Mouse (Mus musculus) megakaryocyte, embryonic 14.5 days (primary cell): ENCODE measurements at regions not wholly inside any gene's neighbourhood (a gene's known extent, or its start where the extent isn't known, plus 50 kb on each side); places are given as distances from the start of the nearest gene placed in this dataset.

Source experiments
- H3K27me3 ChIP-seq: replicated peaks from 2 replicates; pipeline ENCODE3; 2012; ENCODE audit warnings: inconsistent platforms
- H3K36me3 ChIP-seq: replicated peaks from 2 replicates; pipeline ENCODE3; 2012; ENCODE audit warnings: low read length, inconsistent platforms, mixed read lengths
- H3K4me1 ChIP-seq: 2 replicates; pipeline ENCODE4 v1.6.1; 2012; ENCODE audit warnings: inconsistent platforms
- H3K4me3 ChIP-seq: replicated peaks from 2 replicates; pipeline ENCODE3; 2012; ENCODE audit warnings: moderate library complexity, mild to moderate bottlenecking, inconsistent platforms
- H3K9me3 ChIP-seq: 2 replicates; pipeline ENCODE4 v1.6.1; 2012; ENCODE audit warnings: inconsistent platforms
- FLI1 ChIP-seq: IDR thresholded peaks from 2 replicates; pipeline ENCODE4 v1.6.1; 2012; ENCODE audit warnings: low read length, inconsistent platforms, mixed read lengths
- GATA1 ChIP-seq: IDR thresholded peaks from 3 replicates; pipeline ENCODE4 v1.6.1; 2012; ENCODE audit warnings: mixed read lengths, low read length, inconsistent platforms, borderline replicate concordance

GRCm38 (mm10) chr3:39357012-39357411, 470.3 kb downstream of the Fat4 start:
- Histone ChIP-seq H3K27me3 (no peaks in the 10 kb centered on the region), H3K36me3 (no peaks in the 10 kb centered on the region), H3K4me1 (no peaks in the 10 kb centered on the region), H3K9me3 (no peaks in the 10 kb centered on the region), H3K4me3 (no peak overlapping the region)
- TF ChIP-seq GATA1 (no peak), FLI1 (no peak)

DNA sequence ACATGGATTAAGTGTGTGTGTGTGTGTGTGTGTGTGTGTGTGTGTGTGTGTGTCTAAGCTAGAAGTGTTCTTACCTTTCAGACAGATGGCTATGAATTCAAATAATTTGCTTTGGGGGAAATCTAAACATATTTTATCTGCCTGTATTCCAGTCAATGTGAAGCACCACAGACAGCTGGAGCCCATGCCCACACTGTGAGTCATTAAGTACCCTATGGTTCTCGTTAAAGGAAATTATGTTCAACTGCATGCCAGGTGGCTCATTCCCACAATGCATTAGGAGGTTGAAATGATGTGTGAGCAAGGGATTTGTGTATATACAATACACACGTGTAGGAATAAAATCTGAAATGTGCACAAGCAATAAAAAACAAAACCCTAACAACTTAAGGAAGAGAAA, 473.5 kb downstream of the Fat4 start:
- H3K36me3 ChIP-seq, result no peaks in the 10 kb centered on the region
- H3K27me3 ChIP-seq, result no peaks in the 10 kb centered on the region
- TF ChIP-seq FLI1 (no peak), GATA1 (no peak)
- H3K4me3 ChIP-seq, result no peak overlapping the region
- H3K9me3 ChIP-seq, result no peaks in the 10 kb centered on the region
- no peaks in the 10 kb centered on the region for H3K4me1 ChIP-seq

DNA sequence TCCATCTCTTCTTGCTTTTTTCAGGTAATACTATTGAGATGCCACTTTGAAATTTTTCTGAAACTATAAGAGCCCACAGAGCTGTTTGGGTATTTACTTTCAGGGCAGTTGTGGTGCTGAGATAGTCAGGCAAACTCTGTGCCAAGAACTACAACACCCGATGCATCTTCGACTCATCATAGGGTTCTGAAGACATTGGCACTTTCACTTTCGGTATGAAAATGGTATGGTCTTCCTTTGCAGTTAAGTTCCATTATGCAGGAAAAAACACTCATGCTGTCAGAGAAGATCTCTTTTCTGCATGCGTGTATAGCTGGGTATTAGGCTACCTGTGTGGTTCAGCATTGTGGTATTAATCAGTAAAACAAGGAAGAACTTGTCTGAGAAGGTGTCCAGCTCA, 484.2 kb downstream of the Fat4 start:
- Histone ChIP-seq H3K27me3 (no peaks in the 10 kb centered on the region), H3K9me3 (no peaks in the 10 kb centered on the region), H3K36me3 (no peaks in the 10 kb centered on the region), H3K4me3 (no peak overlapping the region), H3K4me1 (no peaks in the 10 kb centered on the region)
- TF ChIP-seq FLI1 (no peak), GATA1 (no peak)

GRCm38 (mm10) chr3:39372426-39372950, 485.7 kb downstream of the Fat4 start:
- Histone ChIP-seq H3K36me3 (no peaks in the 10 kb centered on the region), H3K4me1 (no peaks in the 10 kb centered on the region), H3K27me3 (no peaks in the 10 kb centered on the region), H3K9me3 (no peaks in the 10 kb centered on the region), H3K4me3 (no peak overlapping the region)
- no peak for TF ChIP-seq GATA1
- no peak for TF ChIP-seq FLI1

GRCm38 (mm10) chr3:39375465-39375864, 488.7 kb downstream of the Fat4 start:
- H3K4me3 ChIP-seq, result no peak overlapping the region
- no peaks in the 10 kb centered on the region for H3K36me3 ChIP-seq
- TF ChIP-seq FLI1, result no peak
- TF ChIP-seq GATA1, result no peak
- no peaks in the 10 kb centered on the region for H3K27me3 ChIP-seq
- no peaks in the 10 kb centered on the region for H3K9me3 ChIP-seq
- H3K4me1 ChIP-seq, result no peaks in the 10 kb centered on the region

DNA sequence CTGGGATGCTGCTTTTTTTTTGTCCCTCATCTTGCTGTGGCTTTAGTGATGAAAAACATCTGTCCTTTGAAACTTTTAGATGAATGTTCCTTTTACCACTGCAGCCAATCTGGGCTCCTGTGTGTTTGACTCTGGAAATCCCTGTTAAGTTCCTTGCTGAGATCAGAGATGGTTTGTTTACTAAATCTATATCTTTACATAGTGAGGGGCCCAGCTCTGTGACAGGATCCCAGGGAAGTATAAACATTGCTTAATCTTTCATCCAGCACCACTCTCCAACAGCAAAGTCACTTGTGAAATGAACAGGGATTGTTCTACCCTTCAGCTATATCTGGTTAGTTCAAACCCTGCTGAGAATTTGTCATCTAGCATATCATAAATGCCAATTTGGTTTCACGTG, 501.8 kb downstream of the Fat4 start:
- H3K27me3 ChIP-seq, result no peaks in the 10 kb centered on the region
- TF ChIP-seq GATA1 (no peak), FLI1 (no peak)

GRCm38 (mm10) chr3:39390442-39390841, 503.7 kb downstream of the Fat4 start:
- no peaks in the 10 kb centered on the region for H3K27me3 ChIP-seq
- H3K36me3 ChIP-seq, result no peaks in the 10 kb centered on the region
- H3K9me3 ChIP-seq, result peaks cover under 1% of the 10 kb centered on the region; the same call in 1 of the 2 replicates
- no peaks in the 10 kb centered on the region for H3K4me1 ChIP-seq
- no peak for TF ChIP-seq GATA1
- no peak for TF ChIP-seq FLI1
- H3K4me3 ChIP-seq, result no peak overlapping the region

More for the DNA sequence above, 501.8 kb downstream of the Fat4 start:
- Histone ChIP-seq H3K4me1 (no peaks in the 10 kb centered on the region), H3K9me3 (peaks cover 3% of the 10 kb centered on the region; the same call in 1 of the 2 replicates), H3K36me3 (no peaks in the 10 kb centered on the region), H3K4me3 (no peak overlapping the region)

DNA sequence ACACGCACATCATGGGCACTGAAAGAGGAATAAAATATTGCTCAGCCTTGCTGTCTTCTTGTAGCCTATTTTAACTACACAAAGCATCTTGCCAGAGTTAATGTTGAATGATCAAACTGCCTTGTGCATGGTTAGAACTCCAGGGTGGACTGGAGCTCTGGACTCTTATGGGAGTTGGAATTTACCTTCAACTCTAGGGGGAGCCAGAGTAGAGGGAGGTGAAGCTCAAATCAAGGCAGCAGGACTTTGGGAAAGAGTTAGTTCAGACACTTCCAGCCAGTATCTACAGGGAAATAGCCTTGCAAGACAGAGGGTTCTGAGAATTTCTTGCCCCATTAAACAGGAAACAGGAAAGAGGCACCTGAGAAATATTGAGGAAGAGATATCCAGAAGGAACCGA, 505.3 kb downstream of the Fat4 start:
- TF ChIP-seq GATA1, result no peak
- TF ChIP-seq FLI1, result no peak
- no peaks in the 10 kb centered on the region for H3K36me3 ChIP-seq
- H3K4me3 ChIP-seq, result no peak overlapping the region
- H3K27me3 ChIP-seq, result no peaks in the 10 kb centered on the region
- H3K4me1 ChIP-seq, result no peaks in the 10 kb centered on the region
- H3K9me3 ChIP-seq, result no peaks in the 10 kb centered on the region

DNA sequence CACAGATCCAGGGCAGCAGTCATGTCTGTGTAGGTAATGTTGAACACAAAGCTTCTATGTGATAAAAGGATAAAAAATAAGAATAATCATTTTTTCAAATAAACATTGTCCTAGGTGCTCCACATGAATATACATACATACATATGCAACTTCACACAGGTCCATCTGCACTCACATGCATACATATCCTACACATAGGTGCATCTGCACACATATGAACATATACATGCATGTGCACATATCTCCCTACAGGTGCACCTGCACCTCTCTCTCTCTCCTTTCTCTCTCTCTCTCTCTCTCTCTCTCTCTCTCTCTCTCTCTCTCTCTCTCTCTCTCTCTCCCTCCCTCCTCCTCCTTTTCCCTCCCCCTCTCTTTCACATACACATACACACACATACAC, 509.9 kb downstream of the Fat4 start:
- no peak for TF ChIP-seq FLI1
- TF ChIP-seq GATA1, result no peak
- Histone ChIP-seq H3K4me1 (no peaks in the 10 kb centered on the region), H3K27me3 (no peaks in the 10 kb centered on the region), H3K9me3 (no peaks in the 10 kb centered on the region), H3K4me3 (no peak overlapping the region), H3K36me3 (no peaks in the 10 kb centered on the region)

- Histone ChIP-seq H3K4me3 (no peak overlapping the region), H3K9me3 (no peaks in the 10 kb centered on the region), H3K4me1 (no peaks in the 10 kb centered on the region), H3K36me3 (no peaks in the 10 kb centered on the region), H3K27me3 (no peaks in the 10 kb centered on the region)
- TF ChIP-seq FLI1 (no peak), GATA1 (no peak)
Observed at GRCm38 (mm10) chr3:39397255-39397654, 510.5 kb downstream of the Fat4 start.

- no peak overlapping the region for H3K4me3 ChIP-seq
- TF ChIP-seq GATA1, result no peak
- no peak for TF ChIP-seq FLI1
- H3K4me1 ChIP-seq, result no peaks in the 10 kb centered on the region
- no peaks in the 10 kb centered on the region for H3K27me3 ChIP-seq
- H3K36me3 ChIP-seq, result no peaks in the 10 kb centered on the region
- H3K9me3 ChIP-seq, result no peaks in the 10 kb centered on the region
Observed at GRCm38 (mm10) chr3:39397677-39398076, 510.9 kb downstream of the Fat4 start.
